Mouse (Mus musculus) heart, postnatal 0 days (tissue): ENCODE data around the gene Hnrnpc. TPM values are rescaled to one million over a fixed set of nuclear protein-coding genes. Genes with fewer than 3 reads are reported as not detected.
"Not testable (repeated sequence)": the region's sequence is repeated elsewhere in the genome, so short reads cannot be mapped to it uniquely, and the experiment has no call there.

Source experiments
- ATAC-seq: fragments of 200-750 bp; cut with Nextera tagmentation; 2 replicates; pipeline ENCODE4 v1.8.0; 2017; ENCODE audit warnings: low read depth, moderate number of reproducible peaks, moderate library complexity; ENCODE audit not compliant: insufficient read depth
- DNase-seq: peaks from one replicate; pipeline ENCODE4 v3.0.0-alpha.2; 2016; ENCODE audit warnings: low spot score
- H3K27ac ChIP-seq: fragments of 300-500 bp; sonication (generic); 2 replicates; pipeline ENCODE4 v1.5.1; 2014; ENCODE audit warnings: low read depth, mild to moderate bottlenecking
- H3K27me3 ChIP-seq: fragments of 300-500 bp; sonication (generic); 2 replicates; pipeline ENCODE4 v1.6.1; 2014; ENCODE audit warnings: low read length, mixed read lengths; ENCODE audit not compliant: control insufficient read depth, insufficient read depth
- H3K36me3 ChIP-seq: fragments of 300-500 bp; sonication (generic); replicated peaks from 2 replicates; pipeline ENCODE4 v1.6.1; 2014; ENCODE audit warnings: low read length, mixed read lengths; ENCODE audit not compliant: control insufficient read depth, insufficient read depth
- H3K4me1 ChIP-seq: fragments of 300-500 bp; sonication (generic); 2 replicates; pipeline ENCODE4 v1.6.1; 2014; ENCODE audit warnings: antibody characterized with exemption; ENCODE audit not compliant: control insufficient read depth, insufficient read depth
- H3K4me2 ChIP-seq: fragments of 300-500 bp; sonication (generic); 2 replicates; pipeline ENCODE4 v1.6.1; 2014; ENCODE audit warnings: low read depth, mild to moderate bottlenecking, low read length, moderate library complexity
- H3K4me3 ChIP-seq: fragments of 300-500 bp; sonication (generic); 2 replicates; pipeline ENCODE4 v1.5.1; 2014; ENCODE audit warnings: low read depth, low read length
- H3K9ac ChIP-seq: fragments of 300-500 bp; sonication (generic); replicated peaks from 2 replicates; pipeline ENCODE4 v1.6.1; 2014; ENCODE audit warnings: low read depth, low read length, mixed read lengths
- H3K9me3 ChIP-seq: fragments of 300-500 bp; sonication (generic); replicated peaks from 2 replicates; pipeline ENCODE4 v1.6.1; 2016; ENCODE audit warnings: low read length; ENCODE audit not compliant: control insufficient read depth
- CTCF ChIP-seq: IDR thresholded peaks from 2 replicates; pipeline ENCODE4 v1.5.1; 2016; ENCODE audit warnings: antibody characterized with exemption, control low read depth, low read depth
- EP300 ChIP-seq: IDR thresholded peaks from 2 replicates; pipeline ENCODE4 v1.6.1; 2016; ENCODE audit warnings: antibody characterized with exemption, low read depth
- WGBS: fragments of 180-500 bp; shearing (Covaris S2); extraction: QIAGEN DNeasy Blood & Tissue Kit; methylation state at CpG from one replicate; pipeline ENCODE4 v1.1.7; 2014; 5-methylcytosine and 5-hydroxymethylcytosine counted together
- polyA plus RNA-seq: library from polyadenylated mRNA; unstranded; fragments of >200 nt; fragmentation: Nextera tagmentation; extraction: Ambion mirVana; gene quantifications from 2 replicates; pipeline ENCODE4 v1.2.1, GENCODE M21; 2015
- total RNA-seq: library from RNA; depleted of rRNA; stranded (reverse); fragments of >200 nt; gene quantifications from 2 replicates; pipeline ENCODE4 v1.2.3, GENCODE M21; 2014; ENCODE audit warnings: low replicate concordance

Gene Hnrnpc
- total and polyA plus RNA-seq, 2 experiments from 2014 or later: 42.4 to 170 TPM

DNA sequence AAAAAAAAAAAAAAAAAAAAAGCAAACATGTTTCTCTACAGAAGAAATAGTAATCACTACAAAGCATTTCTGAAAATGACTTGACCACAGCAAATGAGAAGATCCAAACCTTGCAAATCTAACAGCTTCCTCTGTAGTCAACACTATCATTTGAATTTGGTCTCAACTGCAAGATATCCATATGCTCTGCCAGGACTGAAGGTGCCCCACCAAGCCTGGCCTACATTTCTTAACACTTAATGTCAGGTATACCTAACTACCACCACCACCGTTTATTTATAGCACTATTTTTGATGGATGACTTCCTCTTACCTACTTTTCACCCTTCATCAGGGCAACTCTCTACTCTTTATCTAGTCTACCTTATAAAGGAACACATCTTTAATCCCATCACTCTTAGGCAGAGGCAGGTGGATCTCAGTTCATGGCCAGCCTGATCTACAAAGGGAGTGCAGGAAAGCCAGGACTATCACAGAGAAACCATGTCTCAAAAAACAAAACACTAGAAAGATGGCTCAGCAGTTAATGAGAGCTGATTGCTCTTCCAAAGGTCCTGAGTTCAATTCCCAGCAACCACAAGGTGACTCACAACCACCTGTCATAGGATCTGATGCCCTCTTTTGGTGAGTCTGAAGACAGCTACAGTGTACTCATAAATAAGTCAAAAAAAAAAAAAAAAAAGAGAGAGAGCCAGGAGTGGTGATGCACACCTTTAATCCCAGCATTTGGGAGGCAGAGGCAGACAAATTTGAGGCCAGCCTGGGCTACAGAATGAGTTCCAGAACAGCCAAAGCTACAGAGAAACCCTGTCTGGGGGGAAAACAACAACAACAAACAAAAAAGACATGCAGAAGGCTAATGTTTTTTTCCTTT, 2.3 kb downstream of the Hnrnpc start:
- Histone ChIP-seq H3K4me1 (peaks cover 21% of the 10 kb centered on the region), H3K27ac (no peak overlapping the region), H3K4me2 (peak overlapping the region; percentile 65), H3K4me3 (peak overlapping the region; percentile 85; the same call in 1 of the 2 replicates), H3K27me3 (no peaks in the 10 kb centered on the region), H3K36me3 (peaks cover 7% of the 10 kb centered on the region), H3K9ac (no peak overlapping the region), H3K9me3 (no peaks in the 10 kb centered on the region)
- 49% methylated on average over 1 of the region's 1 CpGs for WGBS
- TF ChIP-seq CTCF: no peak
- TF ChIP-seq EP300: no peak
- ATAC-seq (no peak), DNase-seq (no peak)

DNA sequence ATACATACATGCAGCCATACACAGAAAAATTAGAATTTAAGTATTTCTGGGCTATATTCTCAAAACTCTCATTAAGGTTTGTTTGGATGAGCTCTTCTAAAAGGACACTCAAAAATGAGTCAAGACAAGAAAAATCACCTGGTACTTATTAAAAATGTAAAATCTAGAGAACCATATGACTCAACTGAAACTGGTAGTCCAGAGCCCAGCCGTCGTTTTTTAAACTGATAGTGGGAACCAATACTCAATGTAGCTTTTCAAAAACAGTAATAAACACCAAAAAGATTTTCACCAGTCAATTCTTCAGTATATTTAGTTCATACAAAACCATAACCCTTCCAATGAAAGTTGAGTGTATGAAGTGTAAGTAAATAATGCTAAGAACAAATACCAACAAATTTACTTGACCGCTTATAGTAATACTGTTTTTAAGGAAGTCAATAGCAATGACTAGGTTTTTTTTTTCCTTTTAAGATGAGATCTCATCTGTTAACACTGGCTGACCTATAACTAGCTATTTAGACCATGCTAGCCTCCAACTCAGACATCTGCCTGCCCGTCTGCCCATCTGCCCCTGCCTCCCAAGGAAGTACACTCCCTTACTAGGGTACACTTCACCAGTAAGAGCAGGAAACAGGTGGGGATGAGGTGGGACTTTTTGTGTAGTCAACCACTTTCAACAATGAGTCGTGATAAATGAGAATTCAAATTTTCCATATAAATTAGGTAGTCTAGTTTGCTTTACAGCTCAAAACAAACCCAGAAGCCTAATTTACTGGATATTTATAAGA, 3.5 kb downstream of the Hnrnpc start:
- Histone ChIP-seq H3K4me2 (peak overlapping the region; percentile 65), H3K4me1 (peaks cover 21% of the 10 kb centered on the region), H3K36me3 (peaks cover 12% of the 10 kb centered on the region), H3K27me3 (no peaks in the 10 kb centered on the region), H3K9me3 (no peaks in the 10 kb centered on the region), H3K9ac (no peak overlapping the region), H3K4me3 (no peak overlapping the region), H3K27ac (no peak overlapping the region)
- no peak for TF ChIP-seq EP300
- no peak for TF ChIP-seq CTCF
- ATAC-seq (no peak), DNase-seq (no peak)
- 44% methylated on average over 5 of the region's 5 CpGs for WGBS

DNA sequence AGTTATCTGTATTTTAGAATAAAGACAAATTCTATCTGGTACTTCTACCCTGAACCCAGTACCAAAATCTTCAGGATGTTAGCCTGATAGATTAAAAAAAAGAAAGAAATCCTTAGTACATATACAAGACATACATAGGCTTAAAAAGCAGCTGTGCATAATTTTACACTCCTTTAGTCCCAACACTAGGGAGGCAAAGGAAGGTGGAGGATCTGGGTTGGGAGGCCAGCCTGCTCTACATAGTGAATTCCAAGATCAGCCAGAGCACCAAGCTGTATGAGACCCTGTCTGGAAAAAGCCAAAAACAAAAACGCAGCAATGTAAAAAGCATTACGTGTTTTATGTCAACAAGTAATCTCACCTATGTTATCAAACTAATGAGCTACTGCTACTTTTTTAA, 4.3 kb downstream of the Hnrnpc start:
- Histone ChIP-seq H3K27ac (no peak overlapping the region), H3K36me3 (peaks cover 12% of the 10 kb centered on the region), H3K4me2 (peak overlapping the region; percentile 21; the same call in 1 of the 2 replicates), H3K27me3 (no peaks in the 10 kb centered on the region), H3K4me1 (peaks cover 21% of the 10 kb centered on the region), H3K4me3 (no peak overlapping the region), H3K9ac (no peak overlapping the region), H3K9me3 (no peaks in the 10 kb centered on the region)
- DNase-seq: no peak
- TF ChIP-seq EP300: no peak
- no peak for TF ChIP-seq CTCF
- ATAC-seq: no peak
- 48% methylated on average over 2 of the region's 2 CpGs for WGBS

DNA sequence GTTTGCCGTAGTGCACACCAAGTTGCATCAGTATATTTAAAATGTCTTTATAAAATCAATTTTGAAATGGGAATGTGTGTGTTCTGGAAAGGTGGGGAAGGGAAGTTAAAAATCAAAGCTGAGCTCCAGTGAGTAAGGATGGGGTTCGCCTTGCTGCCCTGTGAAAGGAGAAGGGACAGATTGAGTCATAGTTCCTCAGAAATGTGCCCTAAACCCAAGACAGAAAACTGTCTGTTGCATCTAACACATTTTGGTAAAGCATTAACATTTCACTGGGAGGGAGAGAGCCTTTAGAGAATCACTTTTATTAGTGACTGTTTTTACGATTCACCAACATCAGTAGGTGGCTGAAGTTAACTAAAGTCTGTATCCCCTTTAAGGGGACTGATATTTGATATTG, 5.4 kb downstream of the Hnrnpc start:
- 64% methylated on average over 3 of the region's 3 CpGs for WGBS
- peaks cover 21% of the 10 kb centered on the region for H3K4me1 ChIP-seq
- not testable (repeated sequence) for ATAC-seq, H3K27me3 ChIP-seq, H3K27ac ChIP-seq, DNase-seq, H3K4me3 ChIP-seq, H3K9me3 ChIP-seq, H3K4me2 ChIP-seq, H3K9ac ChIP-seq
- peaks cover 15% of the 10 kb centered on the region for H3K36me3 ChIP-seq

DNA sequence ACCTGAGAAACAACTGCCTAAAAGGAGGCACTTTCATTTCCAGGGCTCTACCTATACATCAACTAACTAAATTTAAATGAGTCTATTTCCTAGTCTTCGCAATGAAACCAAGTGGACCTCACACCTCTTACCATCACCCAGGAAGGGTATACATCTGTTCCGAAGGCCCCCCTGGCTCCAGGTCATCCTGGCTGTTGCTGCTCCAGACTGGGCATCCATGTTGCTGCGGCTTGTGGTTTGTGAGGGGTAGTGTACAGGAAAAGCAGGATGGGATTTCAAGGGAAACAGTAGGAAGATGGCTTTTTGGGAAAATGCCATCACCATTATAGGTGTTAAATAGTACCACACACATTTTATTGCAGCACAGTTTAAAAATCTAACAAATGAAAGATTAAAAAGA, 6.6 kb downstream of the Hnrnpc start:
- H3K9ac ChIP-seq, H3K9me3 ChIP-seq, ATAC-seq, H3K27me3 ChIP-seq, H3K27ac ChIP-seq, DNase-seq, H3K4me2 ChIP-seq, H3K4me3 ChIP-seq: not testable (repeated sequence)
- H3K36me3 ChIP-seq: peaks cover 23% of the 10 kb centered on the region
- H3K4me1 ChIP-seq: peaks cover 21% of the 10 kb centered on the region
- WGBS: 94% methylated on average over 3 of the region's 3 CpGs
